Mouse (Mus musculus) central nervous system, embryonic 11.5 days (tissue): ENCODE measurements around the gene Trim29. TPM values are rescaled to one million over a fixed set of nuclear protein-coding genes. Genes with fewer than 3 reads are reported as not detected.

Source experiments
- polyA plus RNA-seq: library from polyadenylated mRNA; depleted of rRNA; stranded (reverse); fragments of >200 nt; gene quantifications from 2 replicates; pipeline ENCODE4 v1.2.3, GENCODE M21; 2012; rRNA removed

The Trim29 gene
- polyA plus RNA-seq, result 0.49 and 1.6 TPM in 2 replicates

GRCm38 (mm10) chr9:43310538-43310937, at the start of gene Trim29:
Trim29 (plus strand) TSS chr9:43310848.

Other genes with a start within 250 kb of the Trim29 start
- gene Arhgef12, start 203.6 kb upstream of the Trim29 start, polyA plus RNA-seq, result 21.0 and 27.2 TPM in 2 replicates
- gene Tmem136, start 194.3 kb upstream of the Trim29 start, polyA plus RNA-seq, result 21.6 and 23.1 TPM in 2 replicates
- 0.02 TPM in 1 of 2 replicates, not detected in the other for gene Pou2f3, start 100.5 kb upstream of the Trim29 start, polyA plus RNA-seq
- gene Oaf, start 70.9 kb upstream of the Trim29 start, polyA plus RNA-seq, result 29.5 and 62.2 TPM in 2 replicates